Mouse (Mus musculus) erythroblast, embryonic 14.5 days (primary cell): ENCODE data around the gene Col5a1. TPM values are rescaled to one million over a fixed set of nuclear protein-coding genes. Genes with fewer than 3 reads are reported as not detected.

Experiments
- H3K27me3 ChIP-seq: 2 replicates; pipeline ENCODE4 v1.6.1; 2012; ENCODE audit warnings: inconsistent platforms; ENCODE audit not compliant: control insufficient read depth
- H3K36me3 ChIP-seq: 2 replicates; pipeline ENCODE4 v1.6.1; 2012; ENCODE audit warnings: mild to moderate bottlenecking, inconsistent platforms; ENCODE audit not compliant: control insufficient read depth
- H3K4me1 ChIP-seq: 2 replicates; pipeline ENCODE4 v1.6.1; 2012; ENCODE audit warnings: inconsistent platforms; ENCODE audit not compliant: control insufficient read depth
- H3K4me3 ChIP-seq: replicated peaks from 2 replicates; pipeline ENCODE3; 2012; ENCODE audit warnings: moderate library complexity, mild to moderate bottlenecking, inconsistent platforms
- H3K9me3 ChIP-seq: 2 replicates; pipeline ENCODE4 v1.6.1; 2012; ENCODE audit warnings: low read length, inconsistent platforms, mixed read lengths; ENCODE audit not compliant: control insufficient read depth
- GATA1 ChIP-seq: IDR thresholded peaks from 2 replicates; pipeline ENCODE4 v1.6.1; 2012; ENCODE audit warnings: low read length, inconsistent platforms, mixed read lengths
- TAL1 ChIP-seq: IDR thresholded peaks from 3 replicates; pipeline ENCODE4 v1.6.1; 2012; ENCODE audit warnings: low read length, inconsistent platforms, mixed read lengths
- polyA plus RNA-seq: library from polyadenylated mRNA; stranded (reverse); fragments of >175 nt; gene quantifications from 2 replicates; pipeline ENCODE4 v1.2.3, GENCODE M21; 2012

The Col5a1 gene
- 1.1 and 1.2 TPM in 2 replicates for polyA plus RNA-seq

- Histone ChIP-seq H3K27me3 (peaks cover 54% of the 10 kb centered on the region), H3K4me1 (no peaks in the 10 kb centered on the region), H3K4me3 (peak within 1 kb of the TSS; percentile 47), H3K36me3 (no peaks in the 10 kb centered on the region), H3K9me3 (no peaks in the 10 kb centered on the region)
- TF ChIP-seq TAL1 (no peak), GATA1 (no peak)
These were observed at the start of gene Col5a1 for GRCm38 (mm10) chr2:27886148-27886551. Gene Col5a1 (plus strand): TSS chr2:27886425.

- Histone ChIP-seq H3K9me3 (no peaks in the 10 kb centered on the region), H3K4me1 (no peaks in the 10 kb centered on the region), H3K4me3 (no peak overlapping the region), H3K27me3 (no peaks in the 10 kb centered on the region), H3K36me3 (no peaks in the 10 kb centered on the region)
- TF ChIP-seq GATA1 (no peak), TAL1 (no peak)
These were observed 48.1 kb upstream of the Col5a1 start for GRCm38 (mm10) chr2:27838112-27838511.

GRCm38 (mm10) chr2:27840890-27841289 is 45.3 kb upstream of the Col5a1 start:
- H3K36me3 ChIP-seq = no peaks in the 10 kb centered on the region
- no peaks in the 10 kb centered on the region for H3K9me3 ChIP-seq
- TF ChIP-seq TAL1 (no peak), GATA1 (no peak)
- H3K27me3 ChIP-seq = no peaks in the 10 kb centered on the region
- H3K4me1 ChIP-seq = no peaks in the 10 kb centered on the region
- H3K4me3 ChIP-seq = no peak overlapping the region

GRCm38 (mm10) chr2:27842893-27843292 is 43.3 kb upstream of the Col5a1 start:
- TF ChIP-seq TAL1 = no peak
- no peak for TF ChIP-seq GATA1
- Histone ChIP-seq H3K9me3 (no peaks in the 10 kb centered on the region), H3K4me3 (no peak overlapping the region), H3K27me3 (no peaks in the 10 kb centered on the region), H3K4me1 (no peaks in the 10 kb centered on the region), H3K36me3 (no peaks in the 10 kb centered on the region)

- H3K27me3 ChIP-seq = no peaks in the 10 kb centered on the region
- no peaks in the 10 kb centered on the region for H3K36me3 ChIP-seq
- no peaks in the 10 kb centered on the region for H3K4me1 ChIP-seq
- H3K4me3 ChIP-seq = no peak overlapping the region
- TF ChIP-seq TAL1 (no peak), GATA1 (no peak)
- H3K9me3 ChIP-seq = no peaks in the 10 kb centered on the region
These were observed 41.3 kb upstream of the Col5a1 start for GRCm38 (mm10) chr2:27844885-27845284.

GRCm38 (mm10) chr2:27847001-27847400 is 39.2 kb upstream of the Col5a1 start:
- TF ChIP-seq GATA1 (no peak), TAL1 (no peak)
- Histone ChIP-seq H3K36me3 (no peaks in the 10 kb centered on the region), H3K4me1 (no peaks in the 10 kb centered on the region), H3K4me3 (no peak overlapping the region), H3K9me3 (no peaks in the 10 kb centered on the region), H3K27me3 (no peaks in the 10 kb centered on the region)

GRCm38 (mm10) chr2:27847851-27848435 is 38.3 kb upstream of the Col5a1 start:
- Histone ChIP-seq H3K4me1 (no peaks in the 10 kb centered on the region), H3K9me3 (no peaks in the 10 kb centered on the region), H3K4me3 (no peak overlapping the region), H3K36me3 (no peaks in the 10 kb centered on the region), H3K27me3 (no peaks in the 10 kb centered on the region)
- TF ChIP-seq GATA1 = no peak

GRCm38 (mm10) chr2:27848466-27848865 is 37.8 kb upstream of the Col5a1 start:
- no peaks in the 10 kb centered on the region for H3K36me3 ChIP-seq
- TF ChIP-seq GATA1 = no peak
- no peak for TF ChIP-seq TAL1
- no peaks in the 10 kb centered on the region for H3K9me3 ChIP-seq
- H3K27me3 ChIP-seq = no peaks in the 10 kb centered on the region
- H3K4me1 ChIP-seq = no peaks in the 10 kb centered on the region
- H3K4me3 ChIP-seq = no peak overlapping the region

GRCm38 (mm10) chr2:27858348-27858903 is 27.8 kb upstream of the Col5a1 start:
- Histone ChIP-seq H3K9me3 (no peaks in the 10 kb centered on the region), H3K36me3 (no peaks in the 10 kb centered on the region), H3K27me3 (no peaks in the 10 kb centered on the region), H3K4me1 (no peaks in the 10 kb centered on the region), H3K4me3 (no peak overlapping the region)
- no peak for TF ChIP-seq GATA1
